Mouse (Mus musculus) heart, postnatal 10 days (tissue): Measurements from ENCODE around the gene Ctso. TPM values are rescaled to one million over a fixed set of nuclear protein-coding genes. Genes with fewer than 3 reads are reported as not detected.

Experiments
- total RNA-seq, 2 experiments: library from RNA; stranded (reverse); gene quantifications; 2 replicates each; pipeline ENCODE4 v1.2.3; 2021

The Ctso gene
- total RNA-seq, 2 experiments from 2014 or later = 10.2 to 11.0 TPM

Other genes with a start within 250 kb of the Ctso start
- gene Tdo2, start 43.6 kb downstream of the Ctso start, total RNA-seq = not detected
- gene Asic5, start 49.7 kb downstream of the Ctso start, total RNA-seq = not detected
- gene Gucy1b1, start 142.1 kb downstream of the Ctso start, total RNA-seq = 10 to 100 TPM; 22.2 to 29.1 TPM
- 10 to 100 TPM; 38.9 to 49.6 TPM for gene Gucy1a1, start 213.2 kb downstream of the Ctso start, total RNA-seq